Mouse (Mus musculus) frontal cortex, postnatal 36 days (tissue): ENCODE data around the gene Tmem169.

Source experiments
- DNase-seq, 2 experiments: peaks; one replicate each; pipeline ENCODE4 v3.0.0; 2022; ENCODE audit warnings: low spot score in 2 of 2

The Tmem169 gene

GRCm38 (mm10) chr1:72323248-72323647, 39.1 kb downstream of the Tmem169 start:
- DNase-seq = no peak

GRCm38 (mm10) chr1:72326162-72326821, 42.1 kb downstream of the Tmem169 start:
- DNase-seq = no peak

- DNase-seq = no peak
Measured at GRCm38 (mm10) chr1:72334807-72335206, 50.6 kb downstream of the Tmem169 start.

- DNase-seq = peak; percentile 37 to 59
Measured at GRCm38 (mm10) chr1:72336780-72337179, 52.6 kb downstream of the Tmem169 start.

GRCm38 (mm10) chr1:72338341-72338740, 54.2 kb downstream of the Tmem169 start:
- DNase-seq = no peak

- DNase-seq = no peak
Measured at GRCm38 (mm10) chr1:72347873-72348272, 63.7 kb downstream of the Tmem169 start.
